Mouse (Mus musculus) ES-E14 (cell line): ENCODE measurements around the gene Hsf4. TPM values are rescaled to one million over a fixed set of nuclear protein-coding genes. Genes with fewer than 3 reads are reported as not detected.

Experiments
- DNase-seq: peaks from one replicate; pipeline ENCODE4 v3.0.0-alpha.2; 2013; ENCODE audit warnings: low read depth, low spot score
- H3K27ac ChIP-seq: 2 replicates; pipeline ENCODE4 v1.5.1; 2012; ENCODE audit warnings: low read depth, mild to moderate bottlenecking, low read length, moderate library complexity, mixed read lengths; ENCODE audit not compliant: poor library complexity, insufficient read depth, severe bottlenecking
- H3K36me3 ChIP-seq: 2 replicates; pipeline ENCODE4 v1.6.1; 2012; ENCODE audit warnings: mild to moderate bottlenecking, low read length, moderate library complexity, mixed read lengths; ENCODE audit not compliant: control insufficient read depth, poor library complexity, insufficient read depth, severe bottlenecking
- H3K4me1 ChIP-seq, 2 experiments: fragments of 150-350 bp in 1 of 2; sonication (generic) in 1 of 2; 2 replicates each; pipeline ENCODE4 v1.6.1; 2012; ENCODE audit warnings: low read length in 2 of 2, mild to moderate bottlenecking in 1 of 2, mixed read lengths in 1 of 2; ENCODE audit not compliant: control insufficient read depth in 2 of 2, insufficient read depth in 2 of 2, poor library complexity in 1 of 2
- H3K4me3 ChIP-seq, 2 experiments: fragments of 150-350 bp in 1 of 2; sonication (generic) in 1 of 2; 2 replicates each; pipeline ENCODE4 v1.5.1; 2012; ENCODE audit warnings: low read length in 2 of 2, low read depth in 1 of 2, mild to moderate bottlenecking in 1 of 2, mixed read lengths in 1 of 2; ENCODE audit not compliant: insufficient read depth in 1 of 2, poor library complexity in 1 of 2, severe bottlenecking in 1 of 2
- H3K9ac ChIP-seq: 2 replicates; pipeline ENCODE4 v1.6.1; 2012; ENCODE audit warnings: low read depth, mild to moderate bottlenecking, low read length, mixed read lengths; ENCODE audit not compliant: poor library complexity, insufficient read depth, severe bottlenecking
- H3K9me3 ChIP-seq: fragments of 150-350 bp; sonication (generic); 2 replicates; pipeline ENCODE4 v1.6.1; 2012; ENCODE audit warnings: low read depth, mild to moderate bottlenecking, low read length; ENCODE audit not compliant: control insufficient read depth, insufficient read depth
- CHD2 ChIP-seq: IDR thresholded peaks from 2 replicates; pipeline ENCODE4 v1.6.1; 2014; ENCODE audit warnings: mild to moderate bottlenecking, low read depth, low read length, inconsistent platforms
- HCFC1 ChIP-seq: IDR thresholded peaks from 2 replicates; pipeline ENCODE4 v1.6.1; 2012; ENCODE audit warnings: low read length, inconsistent platforms, borderline replicate concordance; ENCODE audit not compliant: insufficient read depth
- MAFK ChIP-seq: IDR thresholded peaks from 2 replicates; pipeline ENCODE4 v1.6.1; 2014; ENCODE audit warnings: mild to moderate bottlenecking, low read depth, low read length, inconsistent platforms; ENCODE audit not compliant: insufficient read depth
- ZC3H11A ChIP-seq: IDR thresholded peaks from 2 replicates; pipeline ENCODE4 v1.6.1; 2012; ENCODE audit warnings: low read depth, mild to moderate bottlenecking, inconsistent platforms, low read length, borderline replicate concordance
- ZNF384 ChIP-seq: IDR thresholded peaks from 2 replicates; pipeline ENCODE4 v1.6.1; 2012; ENCODE audit warnings: low read depth, low read length, inconsistent platforms
- in situ Hi-C, 2 experiments: fragments of 600-800 bp; cut with MboI; formaldehyde crosslinking; loops; one replicate each; pipeline ENCODE4 v1.15.1; 2025; ENCODE audit warnings: low sequenced_read_pairs in 2 of 2, inconsistent platforms in 1 of 2; ENCODE audit not compliant: unreplicated experiment in 2 of 2
- total RNA-seq: library from RNA; depleted of rRNA; stranded (reverse); fragments of 300-350 nt; gene quantifications from 2 replicates; pipeline ENCODE4 v1.2.3, GENCODE M21; 2012

The Hsf4 gene
- total RNA-seq, 1 experiment = 0.45 TPM

- Histone ChIP-seq H3K9me3 (no peaks in the 10 kb centered on the region), H3K9ac (no peak overlapping the region), H3K4me3 (peak overlapping the region; percentile 23 to 54), H3K36me3 (no peaks in the 10 kb centered on the region; the same call in 1 of the 2 replicates), H3K4me1 (peaks cover 5 to 20% of the 10 kb centered on the region in 2 experiments; a peak in 2 of 4 replicates), H3K27ac (no peak overlapping the region)
- no peak for TF ChIP-seq ZNF384
- TF ChIP-seq ZC3H11A = no peak
- no peak for TF ChIP-seq HCFC1
- no peak for TF ChIP-seq CHD2
- TF ChIP-seq MAFK = no peak
- DNase-seq = no peak
- in situ Hi-C loops = no loop called here
Measured at GRCm38 (mm10) chr8:105278911-105279334, 9.3 kb downstream of the Hsf4 start.

- in situ Hi-C loops = no loop called here
- Histone ChIP-seq H3K4me3 (no peak overlapping the region), H3K4me1 (peaks cover 5 to 20% of the 10 kb centered on the region in 2 experiments; a peak in 2 of 4 replicates), H3K9ac (no peak overlapping the region), H3K9me3 (no peaks in the 10 kb centered on the region), H3K36me3 (no peaks in the 10 kb centered on the region; the same call in 1 of the 2 replicates), H3K27ac (no peak overlapping the region)
- DNase-seq = no peak
- TF ChIP-seq CHD2 = no peak
- no peak for TF ChIP-seq MAFK
- TF ChIP-seq ZNF384 = no peak
- no peak for TF ChIP-seq ZC3H11A
- TF ChIP-seq HCFC1 = no peak
Measured at GRCm38 (mm10) chr8:105280567-105280966, 11.0 kb downstream of the Hsf4 start.

GRCm38 (mm10) chr8:105281821-105282220 is 12.2 kb downstream of the Hsf4 start:
- no peak overlapping the region for H3K27ac ChIP-seq
- DNase-seq = no peak
- H3K9ac ChIP-seq = no peak overlapping the region
- no peaks in the 10 kb centered on the region for H3K9me3 ChIP-seq
- in situ Hi-C loops = no loop called here
- H3K36me3 ChIP-seq = no peaks in the 10 kb centered on the region; the same call in 1 of the 2 replicates
- no peak for TF ChIP-seq CHD2
- no peak for TF ChIP-seq HCFC1
- H3K4me1 ChIP-seq = peaks cover 1 to 18% of the 10 kb centered on the region in 2 experiments; a peak in 1 of 4 replicates
- H3K4me3 ChIP-seq = no peak overlapping the region

GRCm38 (mm10) chr8:105282239-105282638 is 12.6 kb downstream of the Hsf4 start:
- TF ChIP-seq ZNF384 (no peak), HCFC1 (no peak), ZC3H11A (no peak), CHD2 (no peak), MAFK (no peak)
- no peak overlapping the region for H3K9ac ChIP-seq
- peaks cover 0 to 18% of the 10 kb centered on the region in 2 experiments; a peak in 1 of 4 replicates for H3K4me1 ChIP-seq
- in situ Hi-C loops = no loop called here
- H3K9me3 ChIP-seq = no peaks in the 10 kb centered on the region
- no peaks in the 10 kb centered on the region; the same call in 1 of the 2 replicates for H3K36me3 ChIP-seq
- H3K27ac ChIP-seq = no peak overlapping the region
- no peak overlapping the region for H3K4me3 ChIP-seq
- no peak for DNase-seq

GRCm38 (mm10) chr8:105283074-105283473 is 13.5 kb downstream of the Hsf4 start:
- H3K27ac ChIP-seq = no peak overlapping the region
- H3K4me3 ChIP-seq = peak overlapping the region; percentile 16 to 47; a peak in 2 of 4 replicates
- peak overlapping the region; percentile 11; the same call in 1 of the 2 replicates for H3K9ac ChIP-seq
- in situ Hi-C loops = no loop called here
- DNase-seq = peak; percentile 83
- no peaks in the 10 kb centered on the region for H3K9me3 ChIP-seq
- H3K4me1 ChIP-seq = peaks cover 0 to 18% of the 10 kb centered on the region in 2 experiments; a peak in 1 of 4 replicates
- no peaks in the 10 kb centered on the region; the same call in 1 of the 2 replicates for H3K36me3 ChIP-seq
- TF ChIP-seq HCFC1 = no peak
- TF ChIP-seq ZC3H11A = peak; percentile 71
- TF ChIP-seq MAFK = no peak
- TF ChIP-seq ZNF384 = no peak
